Mouse (Mus musculus) stomach, embryonic 16.5 days (tissue): ENCODE measurements around the gene Crhbp. TPM values are rescaled to one million over a fixed set of nuclear protein-coding genes. Genes with fewer than 3 reads are reported as not detected.

Experiments used
- ATAC-seq: fragments of 200-750 bp; cut with Nextera tagmentation; 2 replicates; pipeline ENCODE4 v1.8.0; 2017; ENCODE audit warnings: moderate number of reproducible peaks, moderate TSS enrichment; ENCODE audit not compliant: insufficient read depth, low FRiP score
- H3K27ac ChIP-seq: fragments of 300-500 bp; sonication (generic); 2 replicates; pipeline ENCODE4 v1.5.1; 2014; ENCODE audit warnings: low read length
- H3K27me3 ChIP-seq: fragments of 300-500 bp; sonication (generic); 2 replicates; pipeline ENCODE4 v1.6.1; 2014; ENCODE audit warnings: low read length, control low read depth, mixed read lengths; ENCODE audit not compliant: control insufficient read depth, insufficient read depth
- H3K36me3 ChIP-seq: fragments of 300-500 bp; sonication (generic); 2 replicates; pipeline ENCODE4 v1.6.1; 2014; ENCODE audit warnings: low read length; ENCODE audit not compliant: control insufficient read depth, insufficient read depth
- H3K4me1 ChIP-seq: fragments of 300-500 bp; sonication (generic); 2 replicates; pipeline ENCODE4 v1.6.1; 2014; ENCODE audit warnings: low read length, control low read depth, mixed read lengths; ENCODE audit not compliant: control insufficient read depth, insufficient read depth
- H3K4me2 ChIP-seq: fragments of 300-500 bp; sonication (generic); 2 replicates; pipeline ENCODE4 v1.6.1; 2014; ENCODE audit warnings: low read depth, low read length, mixed read lengths
- H3K4me3 ChIP-seq: fragments of 300-500 bp; sonication (generic); replicated peaks from 2 replicates; pipeline ENCODE4 v1.5.1; 2014; ENCODE audit warnings: mild to moderate bottlenecking, low read length
- H3K9ac ChIP-seq: fragments of 300-500 bp; sonication (generic); 2 replicates; pipeline ENCODE4 v1.6.1; 2014; ENCODE audit warnings: low read length
- H3K9me3 ChIP-seq: fragments of 300-500 bp; sonication (generic); replicated peaks from 2 replicates; pipeline ENCODE4 v1.6.1; 2016; ENCODE audit warnings: low read length, control low read depth; ENCODE audit not compliant: control insufficient read depth
- WGBS: fragments of 180-500 bp; shearing (Covaris S2); extraction: QIAGEN DNeasy Blood & Tissue Kit; methylation state at CpG from one replicate; pipeline ENCODE4 v1.1.7; 2014; 5-methylcytosine and 5-hydroxymethylcytosine counted together
- polyA plus RNA-seq: library from polyadenylated mRNA; unstranded; fragments of >200 nt; fragmentation: Nextera tagmentation; extraction: Ambion mirVana; gene quantifications from 2 replicates; pipeline ENCODE4 v1.2.1, GENCODE M21; 2015

Crhbp gene
- 0.22 and 0.35 TPM in 2 replicates for polyA plus RNA-seq

DNA sequence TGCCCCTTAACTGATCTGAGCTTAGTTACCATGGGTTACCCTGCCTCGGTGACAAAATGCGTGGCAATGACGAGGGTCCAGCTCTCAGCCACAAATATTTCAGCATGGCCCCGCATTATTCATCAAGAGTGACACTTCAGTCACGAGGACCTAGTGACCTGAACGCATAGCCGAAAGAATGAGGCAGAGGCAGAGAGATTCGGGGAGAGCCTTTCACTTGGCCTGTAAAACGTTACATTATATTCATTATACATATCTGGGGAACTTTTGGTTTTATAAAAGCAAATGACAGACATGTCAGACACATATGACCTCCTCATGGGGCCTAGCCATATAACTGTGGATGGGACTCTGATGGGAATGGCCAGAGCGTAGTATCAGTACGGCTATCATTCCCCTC lies at the start of gene Crhbp:
Crhbp (minus strand) TSS at position 101 of the 400 bp plus-strand sequence.
- Histone ChIP-seq H3K4me2 (peak within 1 kb of the TSS; percentile 78), H3K4me3 (peak within 1 kb of the TSS; percentile 45), H3K27me3 (peaks cover 18% of the 10 kb centered on the region), H3K4me1 (peaks cover 9% of the 10 kb centered on the region), H3K9ac (peak within 1 kb of the TSS; percentile 56), H3K27ac (no peak within 1 kb of the TSS), H3K9me3 (no peaks in the 10 kb centered on the region), H3K36me3 (no peaks in the 10 kb centered on the region)
- 62% methylated on average over 11 of the region's 11 CpGs for WGBS
- ATAC-seq: no peak

- no peaks in the 10 kb centered on the region for H3K27me3 ChIP-seq
- no peak overlapping the region for H3K4me2 ChIP-seq
- H3K4me3 ChIP-seq: no peak overlapping the region
- no peaks in the 10 kb centered on the region for H3K9me3 ChIP-seq
- H3K36me3 ChIP-seq: no peaks in the 10 kb centered on the region
- 53% methylated on average over 5 of the region's 5 CpGs for WGBS
- H3K27ac ChIP-seq: 0 out of 2 replicates have a peak overlapping the region, but pooled peaks have one; percentile 3
- H3K4me1 ChIP-seq: peaks cover 11% of the 10 kb centered on the region; the same call in 1 of the 2 replicates
- ATAC-seq: peak; percentile 52; the same call in 1 of the 2 replicates
- no peak overlapping the region for H3K9ac ChIP-seq
These were observed 48.6 kb upstream of the Crhbp start for GRCm38 (mm10) chr13:95493296-95493695.

DNA sequence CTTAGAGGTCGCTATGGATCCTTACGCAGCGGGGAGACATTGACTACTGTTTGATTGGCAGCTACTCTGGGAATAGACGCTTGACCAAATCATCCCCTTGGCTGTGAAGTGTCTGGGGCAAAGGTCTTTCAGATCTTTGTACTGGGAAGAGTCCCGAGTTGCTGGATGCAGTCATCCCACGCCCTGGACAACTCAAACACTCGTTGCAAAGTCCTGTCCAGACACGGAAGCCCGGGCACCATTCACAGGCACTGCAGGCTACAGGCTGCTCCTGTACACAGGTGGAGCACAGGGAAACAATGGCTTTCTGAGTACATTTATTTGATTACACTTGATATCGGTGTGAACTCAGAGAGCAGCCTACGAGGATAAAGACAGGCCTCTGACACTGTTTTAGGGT lies 46.6 kb upstream of the Crhbp start:
- no peaks in the 10 kb centered on the region for H3K9me3 ChIP-seq
- peak; percentile 61; the same call in 1 of the 2 replicates for ATAC-seq
- H3K4me3 ChIP-seq: no peak overlapping the region
- H3K36me3 ChIP-seq: no peaks in the 10 kb centered on the region
- peak overlapping the region; percentile 50; the same call in 1 of the 2 replicates for H3K27ac ChIP-seq
- H3K4me1 ChIP-seq: peaks cover 11% of the 10 kb centered on the region; the same call in 1 of the 2 replicates
- H3K9ac ChIP-seq: no peak overlapping the region
- H3K27me3 ChIP-seq: no peaks in the 10 kb centered on the region
- 59% methylated on average over 11 of the region's 11 CpGs for WGBS
- no peak overlapping the region for H3K4me2 ChIP-seq

DNA sequence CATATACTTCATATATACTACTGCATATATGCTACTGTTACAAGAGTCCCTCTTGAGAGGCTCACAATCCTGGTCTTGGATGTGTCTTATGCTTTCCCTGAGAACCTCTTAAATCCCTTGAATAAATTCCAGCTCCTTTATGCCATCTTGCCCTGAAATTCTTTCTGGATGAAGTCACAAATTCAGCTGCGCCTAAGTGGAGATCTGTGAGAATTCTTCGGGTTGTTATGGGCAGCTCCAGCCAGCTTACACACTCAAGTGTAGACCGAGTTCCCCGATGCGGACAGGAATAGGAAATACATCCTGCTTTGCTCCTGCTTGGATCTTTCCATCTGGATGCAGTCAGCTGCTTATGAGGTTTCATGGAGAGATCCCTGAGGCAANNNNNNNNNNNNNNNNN lies 39.9 kb upstream of the Crhbp start:
- ATAC-seq: no peak
- Histone ChIP-seq H3K4me3 (no peak overlapping the region), H3K9me3 (no peaks in the 10 kb centered on the region), H3K27ac (no peak overlapping the region), H3K4me1 (no peaks in the 10 kb centered on the region), H3K27me3 (no peaks in the 10 kb centered on the region), H3K36me3 (no peaks in the 10 kb centered on the region), H3K4me2 (no peak overlapping the region), H3K9ac (no peak overlapping the region)
- WGBS: 27% methylated on average over 5 of the region's 5 CpGs

DNA sequence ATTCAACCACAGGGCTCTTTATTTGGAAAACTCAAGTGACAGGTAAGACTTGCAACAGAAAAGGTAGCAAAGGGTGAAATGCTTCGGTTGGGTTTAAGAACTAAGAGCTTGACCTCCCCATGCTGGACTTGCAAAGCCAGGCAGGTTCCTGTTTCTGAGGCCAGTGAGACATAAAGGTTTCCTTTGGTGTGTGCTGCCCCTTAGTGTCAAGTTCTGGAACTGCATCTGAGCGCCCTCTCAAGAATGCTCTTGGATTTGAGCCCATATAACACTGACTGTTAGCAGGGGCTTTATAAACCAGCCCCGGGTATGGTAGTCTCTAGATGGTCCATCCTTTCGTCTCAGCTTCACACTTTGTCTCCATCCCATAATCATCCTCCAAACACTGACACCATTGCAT lies 36.7 kb upstream of the Crhbp start:
- WGBS: 12% methylated on average over 4 of the region's 4 CpGs
- no peak overlapping the region for H3K4me2 ChIP-seq
- H3K4me1 ChIP-seq: no peaks in the 10 kb centered on the region
- no peaks in the 10 kb centered on the region for H3K27me3 ChIP-seq
- H3K4me3 ChIP-seq: no peak overlapping the region
- ATAC-seq: no peak
- H3K36me3 ChIP-seq: no peaks in the 10 kb centered on the region
- H3K27ac ChIP-seq: no peak overlapping the region
- H3K9ac ChIP-seq: no peak overlapping the region
- H3K9me3 ChIP-seq: no peaks in the 10 kb centered on the region

DNA sequence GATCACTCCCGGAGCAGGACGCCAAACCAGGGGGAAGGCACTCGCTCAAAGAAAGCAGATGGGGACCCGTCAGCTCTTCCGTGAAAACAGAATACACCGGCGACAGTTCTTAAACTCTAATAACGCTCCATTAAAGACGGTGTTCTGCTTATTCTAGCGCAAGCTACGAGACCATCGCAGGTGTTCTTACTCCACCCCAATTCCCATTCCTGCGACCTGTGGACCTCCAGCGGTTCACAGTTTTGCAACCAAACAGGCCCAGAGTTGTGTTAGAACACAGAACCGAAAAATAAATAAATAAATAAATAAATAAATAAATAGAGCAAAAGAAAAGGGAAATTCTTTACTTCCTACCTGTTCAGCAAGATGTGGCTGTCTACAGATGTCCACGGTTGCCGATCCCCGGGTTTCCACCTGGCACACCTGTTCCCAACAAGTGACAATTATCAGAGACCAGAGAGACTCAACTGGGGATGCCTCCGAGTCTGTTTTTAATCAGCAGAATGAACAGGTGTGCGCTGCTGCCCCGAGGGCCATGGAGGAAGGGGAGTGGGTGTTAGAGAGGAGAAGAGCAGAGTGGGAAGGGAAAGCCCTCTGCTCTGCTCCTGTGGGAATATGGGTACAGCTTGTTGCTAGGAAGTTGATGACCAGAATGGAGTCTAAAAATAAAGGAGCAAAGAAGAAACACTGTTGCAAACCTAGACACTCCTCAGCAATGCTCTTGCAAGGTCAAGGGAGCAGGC lies 34.1 kb upstream of the Crhbp start, which contains the start of gene S100z:
S100z (minus strand) TSS at position 51 of the 743 bp plus-strand sequence.
- Histone ChIP-seq H3K9ac (no peak within 1 kb of the TSS), H3K36me3 (no peaks in the 10 kb centered on the region), H3K4me1 (no peaks in the 10 kb centered on the region), H3K4me2 (no peak within 1 kb of the TSS), H3K27ac (no peak within 1 kb of the TSS), H3K4me3 (no peak within 1 kb of the TSS), H3K27me3 (no peaks in the 10 kb centered on the region), H3K9me3 (no peaks in the 10 kb centered on the region)
- WGBS: 81% methylated on average over 21 of the region's 21 CpGs
- ATAC-seq: no peak

DNA sequence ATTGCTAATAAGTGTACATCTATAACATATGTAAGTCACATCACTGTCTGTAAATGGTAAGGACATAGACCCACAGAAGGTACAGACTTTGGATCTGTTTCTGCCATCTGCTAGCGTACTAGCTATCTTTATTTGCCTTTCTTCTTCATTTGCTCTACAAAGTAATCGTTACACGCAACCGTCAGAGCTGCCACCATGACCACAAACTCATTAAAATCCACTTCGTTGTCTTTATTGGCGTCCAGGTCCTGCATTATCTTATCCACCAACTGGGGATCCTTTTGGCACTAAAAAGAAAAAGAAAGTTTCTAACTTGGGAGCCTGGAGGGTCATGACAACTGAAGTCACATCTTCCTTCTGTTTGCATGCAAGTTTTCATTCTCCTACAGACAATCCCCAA lies 32.4 kb upstream of the Crhbp start:
- Histone ChIP-seq H3K9ac (no peak overlapping the region), H3K4me2 (no peak overlapping the region), H3K4me3 (no peak overlapping the region), H3K9me3 (no peaks in the 10 kb centered on the region), H3K27me3 (no peaks in the 10 kb centered on the region), H3K4me1 (no peaks in the 10 kb centered on the region), H3K27ac (no peak overlapping the region), H3K36me3 (no peaks in the 10 kb centered on the region)
- no peak for ATAC-seq
- WGBS: 69% methylated on average over 6 of the region's 6 CpGs

DNA sequence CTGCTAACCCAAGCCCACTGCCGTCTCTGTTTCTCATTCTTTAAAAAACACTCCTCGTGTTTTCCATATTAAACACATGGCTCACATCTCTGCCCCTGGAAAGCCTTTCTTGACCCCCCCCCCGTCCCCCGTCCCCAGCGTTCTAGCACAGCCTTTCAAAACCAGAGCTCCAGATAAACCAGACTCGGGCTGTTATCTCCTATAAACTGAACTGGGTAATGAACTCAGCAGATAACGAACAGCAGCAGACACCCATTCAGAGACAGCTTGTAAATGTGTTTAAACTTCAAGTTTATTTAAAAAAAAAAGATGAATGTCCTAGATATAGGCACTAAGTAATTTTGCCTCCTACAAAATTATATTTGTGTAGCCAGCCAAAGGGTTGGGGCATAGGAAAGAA lies 30.4 kb upstream of the Crhbp start:
- H3K27ac ChIP-seq: no peak overlapping the region
- H3K4me1 ChIP-seq: no peaks in the 10 kb centered on the region
- no peaks in the 10 kb centered on the region for H3K36me3 ChIP-seq
- H3K4me3 ChIP-seq: no peak overlapping the region
- H3K27me3 ChIP-seq: no peaks in the 10 kb centered on the region
- no peaks in the 10 kb centered on the region for H3K9me3 ChIP-seq
- no peak overlapping the region for H3K9ac ChIP-seq
- no peak overlapping the region for H3K4me2 ChIP-seq
- ATAC-seq: no peak
- 26% methylated on average over 7 of the region's 7 CpGs for WGBS

DNA sequence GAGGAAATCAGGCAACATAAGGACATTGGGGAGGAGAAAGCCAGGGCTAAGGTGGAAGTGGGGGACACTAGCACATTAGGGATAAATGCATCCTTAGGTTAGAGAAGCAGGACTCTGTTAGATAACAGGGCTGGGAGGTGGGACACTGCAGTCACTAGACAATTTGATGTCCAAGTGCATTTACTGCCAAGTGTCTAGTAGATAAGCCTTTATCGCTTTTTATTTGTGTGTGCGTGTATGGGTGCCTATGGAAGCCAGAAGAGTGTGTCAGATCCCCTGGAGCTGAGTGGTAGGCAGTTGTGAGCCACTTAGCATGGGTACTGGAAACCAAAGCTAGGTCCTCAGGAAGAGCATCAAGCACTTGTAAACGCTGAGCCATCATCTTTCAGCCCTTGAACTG lies 29.6 kb upstream of the Crhbp start:
- Histone ChIP-seq H3K9ac (no peak overlapping the region), H3K9me3 (no peaks in the 10 kb centered on the region), H3K4me2 (no peak overlapping the region), H3K27me3 (no peaks in the 10 kb centered on the region), H3K36me3 (no peaks in the 10 kb centered on the region), H3K4me3 (no peak overlapping the region), H3K4me1 (no peaks in the 10 kb centered on the region), H3K27ac (no peak overlapping the region)
- WGBS: 75% methylated on average over 3 of the region's 3 CpGs
- ATAC-seq: no peak
